ENCODE assay signal across 31 mouse cellular contexts in the genomic region with DNA sequence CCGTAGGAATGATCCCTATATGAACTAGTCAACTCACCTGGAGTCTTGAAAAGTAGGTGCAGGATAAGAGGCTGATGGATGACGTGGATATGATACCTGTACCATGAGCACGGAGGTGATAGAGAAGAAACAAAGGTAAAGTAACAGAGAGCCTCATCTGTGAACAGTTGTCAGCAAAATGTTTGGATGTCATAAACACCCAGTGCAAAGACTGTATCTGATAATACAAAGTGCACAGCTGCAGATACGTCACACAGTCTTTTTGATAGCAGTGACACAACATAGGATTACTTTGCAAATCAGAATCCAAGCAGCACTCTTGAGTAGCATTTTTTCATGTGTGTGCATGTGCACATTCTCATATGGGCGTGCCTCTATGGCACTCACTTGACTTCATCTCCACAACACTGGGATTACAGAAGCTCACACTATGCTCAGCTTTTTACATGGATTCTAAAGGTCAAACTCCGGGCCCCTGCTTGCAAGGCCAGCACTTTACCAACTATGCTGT.
"Had no signal": no experiment of that assay in that cellular context is flagged by ENCODE, and none has a peak within 500 bp of the region (broad histone marks: within the 10 kb centered on the region; RNA-seq: fewer than 3 reads in every experiment).

No protein-coding gene starts in this region.

- ATAC-seq: hindbrain, embryonic 16.5 days; hindbrain, postnatal 0 days; inflammation-experienced regulatory T-cells, adult 6 months had no signal

- H3K27me3 ChIP-seq: heart, embryonic 12.5 days; heart, embryonic 13.5 days; heart, embryonic 15.5 days; hindbrain, embryonic 12.5 days; hindbrain, embryonic 13.5 days; hindbrain, embryonic 15.5 days; kidney, embryonic 15.5 days had no signal

- H3K4me3 ChIP-seq: heart, adult 2 months; heart, embryonic 10.5 days; heart, embryonic 12.5 days; heart, embryonic 13.5 days; heart, embryonic 15.5 days; hindbrain, embryonic 10.5 days; hindbrain, embryonic 12.5 days; hindbrain, embryonic 13.5 days; hindbrain, embryonic 15.5 days; kidney, embryonic 15.5 days; layer of hippocampus, adult 2 months; left cerebral cortex, adult 2 months had no signal

- DNase-seq: heart, adult 2 months; heart, postnatal 10 days; heart, postnatal 14 days; heart, postnatal 36 days; heart, postnatal 4 days; kidney, adult 11 months; kidney, adult 18-20 months; kidney, adult 2 months; kidney, adult 8-10 months; kidney, adult 9 months; kidney, postnatal 10 days; kidney, postnatal 14 days; layer of hippocampus, adult 9-11 months; layer of hippocampus, postnatal 36 days had no signal

- H3K9ac ChIP-seq: heart, embryonic 12.5 days; heart, embryonic 13.5 days; heart, embryonic 15.5 days; hindbrain, embryonic 12.5 days; hindbrain, embryonic 13.5 days; hindbrain, embryonic 14.5 days; hindbrain, embryonic 15.5 days; kidney, embryonic 15.5 days had no signal

- H3K9me3 ChIP-seq: heart, embryonic 10.5 days; heart, embryonic 12.5 days; heart, embryonic 13.5 days; heart, embryonic 15.5 days; hindbrain, embryonic 10.5 days; hindbrain, embryonic 12.5 days; hindbrain, embryonic 13.5 days; hindbrain, embryonic 15.5 days; kidney, embryonic 15.5 days had no signal

- H3K27ac ChIP-seq: heart, adult 2 months; heart, embryonic 10.5 days; heart, embryonic 13.5 days; heart, embryonic 15.5 days; hindbrain, embryonic 10.5 days; hindbrain, embryonic 12.5 days; hindbrain, embryonic 13.5 days; hindbrain, embryonic 14.5 days; hindbrain, embryonic 15.5 days; hindbrain, postnatal 0 days; kidney, embryonic 15.5 days; kidney, postnatal 0 days; layer of hippocampus, adult 2 months; left cerebral cortex, adult 2 months had no signal

- H3K4me1 ChIP-seq: heart, embryonic 10.5 days; heart, embryonic 12.5 days; heart, embryonic 13.5 days; heart, embryonic 15.5 days; hindbrain, embryonic 10.5 days; hindbrain, embryonic 12.5 days; hindbrain, embryonic 13.5 days; hindbrain, embryonic 15.5 days; kidney, embryonic 15.5 days had no signal

- H3K36me3 ChIP-seq: heart, embryonic 10.5 days; heart, embryonic 12.5 days; heart, embryonic 13.5 days; heart, embryonic 15.5 days; hindbrain, embryonic 10.5 days; hindbrain, embryonic 12.5 days; hindbrain, embryonic 13.5 days; hindbrain, embryonic 15.5 days; kidney, embryonic 15.5 days had no signal

- H3K4me2 ChIP-seq: heart, embryonic 11.5 days; heart, embryonic 12.5 days; heart, embryonic 13.5 days; heart, embryonic 15.5 days; hindbrain, embryonic 12.5 days; hindbrain, embryonic 13.5 days; hindbrain, embryonic 14.5 days; hindbrain, embryonic 15.5 days; kidney, embryonic 15.5 days had no signal
